Mouse (Mus musculus) brain, embryonic 14.5 days (tissue): ENCODE measurements around the gene Wnt2b.

Experiments
- CTCF ChIP-seq: fragments of 200-500 bp; IDR thresholded peaks from 2 replicates; pipeline ENCODE4 v1.5.1; 2012; ENCODE audit warnings: inconsistent platforms, mild to moderate bottlenecking, moderate library complexity, borderline replicate concordance; ENCODE audit not compliant: insufficient read depth, insufficient read length; ENCODE audit errors: extremely low read depth
- POLR2A ChIP-seq: fragments of 200-500 bp; IDR thresholded peaks from 2 replicates; pipeline ENCODE4 v1.6.1; 2012; ENCODE audit warnings: mild to moderate bottlenecking, inconsistent platforms, borderline replicate concordance; ENCODE audit not compliant: poor library complexity, insufficient read depth, insufficient read length, severe bottlenecking; ENCODE audit errors: extremely low read depth

DNA sequence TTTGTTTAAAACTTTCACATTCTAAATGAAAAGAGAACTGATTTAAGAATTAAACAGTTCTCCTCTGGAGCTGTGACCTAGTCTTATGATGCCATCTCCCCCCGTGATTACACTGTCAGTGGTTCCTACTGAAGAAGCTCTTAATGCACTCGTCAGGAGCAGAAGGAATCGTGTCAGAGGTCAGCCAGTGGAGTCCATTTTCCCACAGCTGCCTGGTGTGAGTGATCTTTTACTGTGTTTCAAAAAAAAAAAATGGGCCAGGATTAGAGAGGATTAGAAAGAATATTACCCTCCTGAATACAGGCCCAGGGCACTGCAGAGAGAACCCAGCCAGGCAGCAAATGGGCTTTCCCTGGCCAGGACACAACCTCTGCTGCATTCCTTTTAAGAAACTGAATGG lies 46.7 kb downstream of the Wnt2b start:
- no peak for TF ChIP-seq POLR2A
- TF ChIP-seq CTCF: no peak
